Mouse (Mus musculus): Measurements from ENCODE around the gene Cox7a2l. TPM values are rescaled to one million over a fixed set of nuclear protein-coding genes. Genes with fewer than 3 reads are reported as not detected.

The Cox7a2l gene
- total RNA-seq, 1 experiment from 2014 or later, result 170 TPM

GRCm38 (mm10) chr17:83452451-83452850 is 64.7 kb downstream of the Cox7a2l start:
- no peak for DNase-seq

Other genes with a start within 250 kb of the Cox7a2l start
- gene Eml4, start 166.4 kb downstream of the Cox7a2l start, total RNA-seq (2021), result 25.9 and 28.0 TPM in 2 replicates
- 16.9 and 18.5 TPM in 2 replicates for gene Kcng3, start 114.6 kb upstream of the Cox7a2l start, total RNA-seq (2021)
- 63.0 and 88.2 TPM in 2 replicates for gene Mta3, start 188.8 kb upstream of the Cox7a2l start, total RNA-seq (2021)